Mouse (Mus musculus) bone marrow, adult 2 months (tissue): Measurements from ENCODE around the gene Reln.

Source experiments
- CTCF ChIP-seq: fragments of 200-500 bp; IDR thresholded peaks from 2 replicates; pipeline ENCODE4 v1.5.1; 2011; ENCODE audit warnings: low read length, control low read depth; ENCODE audit not compliant: control insufficient read depth, insufficient read depth
- POLR2A ChIP-seq: fragments of 200-500 bp; IDR thresholded peaks from 2 replicates; pipeline ENCODE4 v1.6.1; 2011; ENCODE audit warnings: low read depth, mild to moderate bottlenecking, control low read depth, low read length, borderline replicate concordance; ENCODE audit not compliant: control insufficient read depth

DNA sequence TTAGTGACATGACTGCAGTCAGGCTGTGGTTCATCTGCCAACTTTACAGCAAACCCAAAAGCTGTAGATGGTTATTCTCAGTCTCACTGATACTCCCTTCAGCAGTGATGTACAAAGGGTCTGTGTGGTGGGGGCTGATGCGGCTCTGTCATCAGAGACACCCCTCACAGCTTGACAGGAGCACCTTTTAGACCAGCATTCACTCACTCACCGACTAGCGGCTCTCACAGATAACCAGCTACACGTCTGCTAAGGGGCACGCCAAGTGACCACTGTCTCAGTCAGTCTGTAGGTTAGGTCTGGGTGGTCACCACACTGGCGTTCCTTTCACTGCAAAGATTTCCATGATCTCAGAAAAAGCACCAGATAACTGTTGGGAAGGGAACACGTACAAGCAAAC lies 2.0 kb downstream of the Reln start:
- TF ChIP-seq CTCF (no peak), POLR2A (no peak)
